Mouse (Mus musculus): ENCODE results near the gene Jchain.
"Not testable (repeated sequence)": the region's sequence is repeated elsewhere in the genome, so short reads cannot be mapped to it uniquely, and the experiment has no call there.

Gene Jchain

GRCm38 (mm10) chr5:88527657-88528056, at the start of gene Jchain:
Gene Jchain, minus strand, starts transcription at chr5:88527891.
- DNase-seq (ENCODE audit: low spot score in 2 of 2) = no peak

GRCm38 (mm10) chr5:88575506-88576338, 48.0 kb upstream of the Jchain start:
- DNase-seq (ENCODE audit: low spot score in 2 of 2) = no peak

GRCm38 (mm10) chr5:88574829-88575228, 47.1 kb upstream of the Jchain start:
- no peak for DNase-seq (ENCODE audit: low spot score in 2 of 2)

GRCm38 (mm10) chr5:88569541-88569940, 41.9 kb upstream of the Jchain start:
- no peak for DNase-seq (ENCODE audit: low spot score in 2 of 2)

- no peak for DNase-seq (ENCODE audit: low spot score in 2 of 2)
Observed at GRCm38 (mm10) chr5:88566034-88566841, 38.5 kb upstream of the Jchain start.

GRCm38 (mm10) chr5:88565148-88566033, 37.7 kb upstream of the Jchain start:
- peak in 1 of 2 experiments; percentile 50 for DNase-seq (ENCODE audit: low spot score in 2 of 2)

- DNase-seq (ENCODE audit: low spot score in 2 of 2) = peak; percentile 66 to 68
Observed at GRCm38 (mm10) chr5:88564501-88565147, 36.9 kb upstream of the Jchain start, which contains the start of gene Rufy3. Gene Rufy3, plus strand, starts transcription at chr5:88565040.

- no peak for DNase-seq (ENCODE audit: low spot score in 2 of 2)
Observed at GRCm38 (mm10) chr5:88562863-88563780, 35.4 kb upstream of the Jchain start.

- DNase-seq (ENCODE audit: low spot score in 2 of 2) = peak in 1 of 2 experiments; percentile 10
Observed at GRCm38 (mm10) chr5:88561080-88561814, 33.6 kb upstream of the Jchain start.

- DNase-seq (ENCODE audit: low spot score in 2 of 2) = no peak
Observed at GRCm38 (mm10) chr5:88558991-88559390, 31.3 kb upstream of the Jchain start.

GRCm38 (mm10) chr5:88554086-88554886, 26.6 kb upstream of the Jchain start, which contains the start of gene Utp3:
Gene Utp3, plus strand, starts transcription at chr5:88554462.
- DNase-seq (ENCODE audit: low spot score in 2 of 2) = peak; percentile 92 to 97

GRCm38 (mm10) chr5:88553271-88554085, 25.8 kb upstream of the Jchain start:
- no peak for DNase-seq (ENCODE audit: low spot score in 2 of 2)

GRCm38 (mm10) chr5:88545536-88545935, 17.8 kb upstream of the Jchain start:
- no peak for DNase-seq (ENCODE audit: low spot score in 2 of 2)

- DNase-seq (ENCODE audit: low spot score in 2 of 2) = not testable (repeated sequence)
Observed at GRCm38 (mm10) chr5:88544411-88544810, 16.7 kb upstream of the Jchain start.

- peak in 1 of 2 experiments; percentile 37 for DNase-seq (ENCODE audit: low spot score in 2 of 2)
Observed at GRCm38 (mm10) chr5:88542651-88543282, 15.1 kb upstream of the Jchain start.

GRCm38 (mm10) chr5:88540845-88541244, 13.2 kb upstream of the Jchain start:
- DNase-seq (ENCODE audit: low spot score in 2 of 2) = no peak

- no peak for DNase-seq (ENCODE audit: low spot score in 2 of 2)
Observed at GRCm38 (mm10) chr5:88534697-88535096, 7.0 kb upstream of the Jchain start.

Data from frontal cortex, postnatal 36 days (tissue).